Mouse (Mus musculus) hindbrain, embryonic 16.5 days (tissue): ENCODE data around the gene Ccm2. TPM values are rescaled to one million over a fixed set of nuclear protein-coding genes. Genes with fewer than 3 reads are reported as not detected.

Source experiments
- ATAC-seq: fragments of 200-750 bp; cut with Nextera tagmentation; 2 replicates; pipeline ENCODE4 v1.8.0; 2017; ENCODE audit warnings: moderate TSS enrichment, moderate library complexity
- H3K27ac ChIP-seq: fragments of 300-500 bp; sonication (generic); 2 replicates; pipeline ENCODE4 v1.5.1; 2014; ENCODE audit warnings: low read depth, mild to moderate bottlenecking, control low read depth, low read length, moderate library complexity
- H3K27me3 ChIP-seq: fragments of 300-500 bp; sonication (generic); replicated peaks from 2 replicates; pipeline ENCODE4 v1.6.1; 2014; ENCODE audit warnings: low read length; ENCODE audit not compliant: control insufficient read depth, insufficient read depth
- H3K36me3 ChIP-seq: fragments of 300-500 bp; sonication (generic); 2 replicates; pipeline ENCODE4 v1.6.1; 2014; ENCODE audit warnings: mild to moderate bottlenecking, low read length, moderate library complexity, mixed read lengths; ENCODE audit not compliant: control insufficient read depth, insufficient read depth
- H3K4me1 ChIP-seq: fragments of 300-500 bp; sonication (generic); 2 replicates; pipeline ENCODE4 v1.6.1; 2014; ENCODE audit warnings: low read depth, low read length; ENCODE audit not compliant: control insufficient read depth, insufficient read depth
- H3K4me2 ChIP-seq: fragments of 300-500 bp; sonication (generic); 2 replicates; pipeline ENCODE4 v1.6.1; 2014; ENCODE audit warnings: mild to moderate bottlenecking, low read length, control low read depth, moderate library complexity
- H3K4me3 ChIP-seq: fragments of 300-500 bp; sonication (generic); 2 replicates; pipeline ENCODE4 v1.5.1; 2014; ENCODE audit warnings: mild to moderate bottlenecking, low read length, control low read depth, moderate library complexity
- H3K9ac ChIP-seq: fragments of 300-500 bp; sonication (generic); 2 replicates; pipeline ENCODE4 v1.6.1; 2014; ENCODE audit warnings: low read depth, mild to moderate bottlenecking, control low read depth, low read length, moderate library complexity
- H3K9me3 ChIP-seq: fragments of 300-500 bp; sonication (generic); 2 replicates; pipeline ENCODE4 v1.6.1; 2014; ENCODE audit warnings: mild to moderate bottlenecking, low read length, moderate library complexity; ENCODE audit not compliant: control insufficient read depth
- WGBS: fragments of 180-500 bp; shearing (Covaris S2); extraction: QIAGEN DNeasy Blood & Tissue Kit; methylation state at CpG from one replicate; pipeline ENCODE4 v1.1.7; 2014; 5-methylcytosine and 5-hydroxymethylcytosine counted together
- polyA plus RNA-seq: library from polyadenylated mRNA; unstranded; fragments of >200 nt; fragmentation: Nextera tagmentation; extraction: Ambion mirVana; gene quantifications from 2 replicates; pipeline ENCODE4 v1.2.1, GENCODE M21; 2015

Ccm2 gene
- polyA plus RNA-seq, 1 experiment from 2014 or later: 98.7 TPM

- H3K4me2 ChIP-seq: no peak overlapping the region
- H3K27ac ChIP-seq: no peak overlapping the region
- no peaks in the 10 kb centered on the region for H3K27me3 ChIP-seq
- H3K4me3 ChIP-seq: no peak overlapping the region
- no peak for ATAC-seq
- no peaks in the 10 kb centered on the region for H3K4me1 ChIP-seq
- H3K9ac ChIP-seq: no peak overlapping the region
- peaks cover 31% of the 10 kb centered on the region for H3K36me3 ChIP-seq
- 94% methylated on average over 7 of the region's 7 CpGs for WGBS
- H3K9me3 ChIP-seq: no peaks in the 10 kb centered on the region
Observed at GRCm38 (mm10) chr11:6588295-6588694, 41.6 kb downstream of the Ccm2 start.

GRCm38 (mm10) chr11:6589838-6590237 lies 43.2 kb downstream of the Ccm2 start:
- Histone ChIP-seq H3K9me3 (no peaks in the 10 kb centered on the region), H3K9ac (no peak overlapping the region), H3K27me3 (no peaks in the 10 kb centered on the region), H3K36me3 (peaks cover 41% of the 10 kb centered on the region), H3K4me2 (no peak overlapping the region), H3K27ac (no peak overlapping the region), H3K4me3 (no peak overlapping the region), H3K4me1 (no peaks in the 10 kb centered on the region)
- WGBS: 92% methylated on average over 7 of the region's 7 CpGs
- no peak for ATAC-seq

GRCm38 (mm10) chr11:6590933-6591675 lies 44.4 kb downstream of the Ccm2 start:
- Histone ChIP-seq H3K36me3 (peaks cover 46% of the 10 kb centered on the region), H3K9me3 (no peaks in the 10 kb centered on the region), H3K4me3 (no peak overlapping the region), H3K27ac (no peak overlapping the region), H3K4me2 (no peak overlapping the region), H3K9ac (no peak overlapping the region), H3K27me3 (no peaks in the 10 kb centered on the region), H3K4me1 (no peaks in the 10 kb centered on the region)
- 74% methylated on average over 10 of the region's 10 CpGs for WGBS
- ATAC-seq: no peak

- 67% methylated on average over 11 of the region's 11 CpGs for WGBS
- Histone ChIP-seq H3K4me3 (no peak overlapping the region), H3K27ac (no peak overlapping the region), H3K4me1 (peaks cover 7% of the 10 kb centered on the region; the same call in 1 of the 2 replicates), H3K9me3 (no peaks in the 10 kb centered on the region), H3K9ac (no peak overlapping the region), H3K27me3 (no peaks in the 10 kb centered on the region), H3K4me2 (no peak overlapping the region), H3K36me3 (peaks cover 49% of the 10 kb centered on the region)
- no peak for ATAC-seq
Observed at GRCm38 (mm10) chr11:6593406-6593805, 46.7 kb downstream of the Ccm2 start.

GRCm38 (mm10) chr11:6594845-6595244 lies 48.2 kb downstream of the Ccm2 start:
- ATAC-seq: no peak
- Histone ChIP-seq H3K4me3 (no peak overlapping the region), H3K9ac (no peak overlapping the region), H3K9me3 (no peaks in the 10 kb centered on the region), H3K27me3 (no peaks in the 10 kb centered on the region), H3K27ac (no peak overlapping the region; the same call in 1 of the 2 replicates), H3K4me2 (no peak overlapping the region), H3K4me1 (peaks cover 21% of the 10 kb centered on the region), H3K36me3 (peaks cover 42% of the 10 kb centered on the region)
- 89% methylated on average over 6 of the region's 6 CpGs for WGBS

GRCm38 (mm10) chr11:6595339-6595738 lies 48.7 kb downstream of the Ccm2 start:
- no peak for ATAC-seq
- no peaks in the 10 kb centered on the region for H3K27me3 ChIP-seq
- no peak overlapping the region for H3K27ac ChIP-seq
- H3K4me1 ChIP-seq: peaks cover 25% of the 10 kb centered on the region
- no peaks in the 10 kb centered on the region for H3K9me3 ChIP-seq
- no peak overlapping the region for H3K4me2 ChIP-seq
- no peak overlapping the region for H3K4me3 ChIP-seq
- H3K36me3 ChIP-seq: peaks cover 42% of the 10 kb centered on the region
- WGBS: 97% methylated on average over 5 of the region's 5 CpGs
- no peak overlapping the region for H3K9ac ChIP-seq

GRCm38 (mm10) chr11:6596205-6596604 lies 49.5 kb downstream of the Ccm2 start:
- Histone ChIP-seq H3K36me3 (peaks cover 39% of the 10 kb centered on the region), H3K9ac (no peak overlapping the region), H3K27ac (no peak overlapping the region), H3K4me2 (no peak overlapping the region), H3K4me3 (no peak overlapping the region), H3K4me1 (peaks cover 27% of the 10 kb centered on the region), H3K9me3 (no peaks in the 10 kb centered on the region), H3K27me3 (no peaks in the 10 kb centered on the region)
- ATAC-seq: no peak
- WGBS: 94% methylated on average over 6 of the region's 6 CpGs

GRCm38 (mm10) chr11:6596616-6597015 lies 49.9 kb downstream of the Ccm2 start:
- Histone ChIP-seq H3K4me1 (peaks cover 27% of the 10 kb centered on the region), H3K27me3 (no peaks in the 10 kb centered on the region), H3K36me3 (peaks cover 38% of the 10 kb centered on the region), H3K27ac (peak overlapping the region; percentile 32; the same call in 1 of the 2 replicates), H3K9me3 (no peaks in the 10 kb centered on the region), H3K4me3 (no peak overlapping the region), H3K9ac (no peak overlapping the region), H3K4me2 (no peak overlapping the region)
- no peak for ATAC-seq
- WGBS: 75% methylated on average over 3 of the region's 3 CpGs

- H3K4me1 ChIP-seq: peaks cover 31% of the 10 kb centered on the region
- no peak overlapping the region for H3K9ac ChIP-seq
- WGBS: 70% methylated on average over 7 of the region's 7 CpGs
- no peak overlapping the region for H3K4me3 ChIP-seq
- H3K36me3 ChIP-seq: peaks cover 39% of the 10 kb centered on the region
- H3K9me3 ChIP-seq: no peaks in the 10 kb centered on the region
- peak overlapping the region; percentile 37; the same call in 1 of the 2 replicates for H3K27ac ChIP-seq
- no peaks in the 10 kb centered on the region for H3K27me3 ChIP-seq
- H3K4me2 ChIP-seq: no peak overlapping the region
- no peak for ATAC-seq
Observed at GRCm38 (mm10) chr11:6597523-6597922, 50.8 kb downstream of the Ccm2 start.
